Mouse (Mus musculus) heart, embryonic 16.5 days (tissue): Measurements from ENCODE around the gene Muc5b. TPM values are rescaled to one million over a fixed set of nuclear protein-coding genes. Genes with fewer than 3 reads are reported as not detected.
A peak's percentile ranks its signal among the peaks of the same experiment; 100 is the strongest.

Experiments used
- ATAC-seq: fragments of 200-750 bp; cut with Nextera tagmentation; replicated peaks from 2 replicates; pipeline ENCODE4 v1.8.0; 2017; ENCODE audit warnings: moderate number of reproducible peaks; ENCODE audit not compliant: insufficient read depth, low FRiP score; ENCODE audit errors: extremely low read depth
- H3K27ac ChIP-seq: fragments of 300-500 bp; sonication (generic); 2 replicates; pipeline ENCODE4 v1.5.1; 2014; ENCODE audit warnings: mild to moderate bottlenecking, low read length, control low read depth, moderate library complexity
- H3K27me3 ChIP-seq: fragments of 300-500 bp; sonication (generic); 2 replicates; pipeline ENCODE4 v1.6.1; 2014; ENCODE audit warnings: low read length, mixed read lengths; ENCODE audit not compliant: control insufficient read depth, insufficient read depth
- H3K36me3 ChIP-seq: fragments of 300-500 bp; sonication (generic); 2 replicates; pipeline ENCODE4 v1.6.1; 2014; ENCODE audit not compliant: control insufficient read depth, insufficient read depth
- H3K4me1 ChIP-seq: fragments of 300-500 bp; sonication (generic); 2 replicates; pipeline ENCODE4 v1.6.1; 2014; ENCODE audit warnings: low read length, mixed read lengths; ENCODE audit not compliant: control insufficient read depth, insufficient read depth
- H3K4me2 ChIP-seq: fragments of 300-500 bp; sonication (generic); 2 replicates; pipeline ENCODE4 v1.6.1; 2014; ENCODE audit warnings: low read depth, mild to moderate bottlenecking, control low read depth, low read length
- H3K4me3 ChIP-seq: fragments of 300-500 bp; sonication (generic); 2 replicates; pipeline ENCODE4 v1.5.1; 2014; ENCODE audit warnings: mild to moderate bottlenecking, control low read depth, low read length
- H3K9ac ChIP-seq: fragments of 300-500 bp; sonication (generic); 2 replicates; pipeline ENCODE4 v1.6.1; 2014; ENCODE audit warnings: low read length, control low read depth
- H3K9me3 ChIP-seq: fragments of 300-500 bp; sonication (generic); replicated peaks from 2 replicates; pipeline ENCODE4 v1.6.1; 2016; ENCODE audit warnings: low read length; ENCODE audit not compliant: control insufficient read depth
- WGBS: fragments of 180-500 bp; shearing (Covaris S2); extraction: QIAGEN DNeasy Blood & Tissue Kit; methylation state at CpG from one replicate; pipeline ENCODE4 v1.1.7; 2014; 5-methylcytosine and 5-hydroxymethylcytosine counted together
- polyA plus RNA-seq: library from polyadenylated mRNA; unstranded; fragments of >200 nt; fragmentation: Nextera tagmentation; extraction: Ambion mirVana; gene quantifications from 2 replicates; pipeline ENCODE4 v1.2.1, GENCODE M21; 2015

The Muc5b gene
- polyA plus RNA-seq, 1 experiment from 2014 or later = 0.43 TPM

- no peaks in the 10 kb centered on the region for H3K9me3 ChIP-seq
- 75% methylated on average over 5 of the region's 5 CpGs for WGBS
- H3K27ac ChIP-seq = no peak overlapping the region
- no peak for ATAC-seq
- peaks cover 14% of the 10 kb centered on the region; the same call in 1 of the 2 replicates for H3K36me3 ChIP-seq
- no peak overlapping the region for H3K4me2 ChIP-seq
- H3K27me3 ChIP-seq = no peaks in the 10 kb centered on the region
- no peak overlapping the region for H3K9ac ChIP-seq
- H3K4me1 ChIP-seq = no peaks in the 10 kb centered on the region
- no peak overlapping the region for H3K4me3 ChIP-seq
Observed at GRCm38 (mm10) chr7:141870553-141870952, 31.7 kb downstream of the Muc5b start.

DNA sequence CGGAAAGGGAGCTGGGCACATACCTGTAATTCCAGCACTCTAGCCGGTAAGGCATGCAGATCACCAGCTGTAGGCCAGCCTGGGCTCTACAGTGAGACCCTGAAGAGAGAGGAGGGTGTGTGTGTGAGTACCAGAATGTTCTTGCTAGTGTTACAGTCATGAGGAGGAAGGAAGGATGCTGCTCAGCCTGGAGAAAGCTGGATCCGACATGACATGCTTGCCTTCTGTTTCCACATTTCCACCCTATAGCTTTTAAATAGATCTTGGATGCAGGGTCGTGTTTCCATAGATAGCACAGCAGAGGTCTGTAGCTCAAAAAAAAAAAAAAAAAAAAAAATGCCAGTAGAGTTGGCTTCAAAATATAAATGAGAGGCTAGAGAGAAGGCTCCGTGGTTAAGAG is 36.0 kb downstream of the Muc5b start:
- H3K4me2 ChIP-seq = no peak overlapping the region
- ATAC-seq = no peak
- H3K36me3 ChIP-seq = peaks cover 22% of the 10 kb centered on the region
- H3K27ac ChIP-seq = no peak overlapping the region
- no peaks in the 10 kb centered on the region for H3K27me3 ChIP-seq
- 71% methylated on average over 5 of the region's 5 CpGs for WGBS
- H3K9me3 ChIP-seq = no peaks in the 10 kb centered on the region
- H3K4me1 ChIP-seq = no peaks in the 10 kb centered on the region
- no peak overlapping the region for H3K9ac ChIP-seq
- H3K4me3 ChIP-seq = no peak overlapping the region

- no peak for ATAC-seq
- H3K4me2 ChIP-seq = no peak overlapping the region
- H3K4me3 ChIP-seq = no peak overlapping the region
- H3K9me3 ChIP-seq = no peaks in the 10 kb centered on the region
- no peak overlapping the region for H3K27ac ChIP-seq
- no peak overlapping the region for H3K9ac ChIP-seq
- H3K36me3 ChIP-seq = peaks cover 33% of the 10 kb centered on the region
- H3K27me3 ChIP-seq = no peaks in the 10 kb centered on the region
- WGBS = 90% methylated on average over 2 of the region's 2 CpGs
- peaks cover 4% of the 10 kb centered on the region; the same call in 1 of the 2 replicates for H3K4me1 ChIP-seq
Observed at GRCm38 (mm10) chr7:141878813-141879212, 39.9 kb downstream of the Muc5b start.

DNA sequence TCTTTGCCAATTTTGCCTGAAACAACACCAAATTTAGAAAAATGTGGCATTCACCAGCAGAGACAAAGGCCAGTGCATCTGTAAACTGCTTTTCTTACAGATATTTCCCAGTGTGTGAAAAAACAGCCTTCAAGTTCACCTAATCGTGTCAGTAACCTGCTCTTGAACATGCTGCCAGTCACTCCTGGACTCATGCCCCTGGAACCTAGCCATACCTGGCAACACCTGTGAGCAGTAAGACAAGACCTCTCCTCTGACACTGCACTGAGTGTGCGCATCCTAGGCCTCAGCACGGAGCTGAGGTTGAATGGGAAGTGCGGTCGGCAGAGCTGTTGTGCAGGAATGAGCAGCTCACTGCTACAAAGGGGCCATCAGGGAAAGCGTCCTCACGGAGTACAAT is 53.3 kb downstream of the Muc5b start:
- H3K4me1 ChIP-seq = peaks cover 17% of the 10 kb centered on the region
- no peak overlapping the region for H3K9ac ChIP-seq
- WGBS = 95% methylated on average over 7 of the region's 7 CpGs
- no peak for ATAC-seq
- H3K4me3 ChIP-seq = no peak overlapping the region
- H3K27me3 ChIP-seq = no peaks in the 10 kb centered on the region
- H3K27ac ChIP-seq = no peak overlapping the region
- H3K4me2 ChIP-seq = no peak overlapping the region
- H3K36me3 ChIP-seq = peaks cover 47% of the 10 kb centered on the region
- H3K9me3 ChIP-seq = no peaks in the 10 kb centered on the region

DNA sequence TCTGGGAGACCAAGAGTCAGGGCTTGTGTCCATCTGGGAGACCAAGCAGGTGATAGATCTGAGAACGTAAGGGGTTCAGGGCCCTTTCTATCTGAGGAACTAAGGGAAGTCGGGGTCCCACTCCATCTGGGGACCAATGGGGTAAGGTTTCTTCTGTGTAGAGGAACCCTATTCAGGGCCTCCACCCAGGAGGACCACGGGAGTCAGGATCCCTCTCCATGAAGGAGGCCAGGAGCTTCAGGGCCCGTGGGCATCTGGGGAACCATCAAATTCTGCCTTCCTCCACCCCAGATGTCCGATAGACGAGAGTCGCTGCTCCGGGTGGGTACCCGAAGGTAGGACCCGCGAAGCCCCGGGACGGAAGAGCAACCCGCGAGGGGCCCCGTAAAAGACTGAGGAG is 63.0 kb downstream of the Muc5b start:
- peaks cover 2% of the 10 kb centered on the region; the same call in 1 of the 2 replicates for H3K9me3 ChIP-seq
- peak overlapping the region; percentile 72 for H3K27ac ChIP-seq
- peak overlapping the region; percentile 96 for H3K4me3 ChIP-seq
- 0% methylated on average over 16 of the region's 16 CpGs for WGBS
- peaks cover 19% of the 10 kb centered on the region for H3K27me3 ChIP-seq
- H3K4me2 ChIP-seq = peak overlapping the region; percentile 88
- peaks cover 22% of the 10 kb centered on the region for H3K4me1 ChIP-seq
- ATAC-seq = peak; percentile 33; the same call in 1 of the 2 replicates
- peak overlapping the region; percentile 96 for H3K9ac ChIP-seq
- H3K36me3 ChIP-seq = peaks cover 4% of the 10 kb centered on the region; the same call in 1 of the 2 replicates

- ATAC-seq = peak; percentile 99
- Histone ChIP-seq H3K4me2 (peak overlapping the region; percentile 88), H3K27ac (peak overlapping the region; percentile 72), H3K4me1 (peaks cover 18% of the 10 kb centered on the region), H3K9ac (peak overlapping the region; percentile 96), H3K9me3 (peaks cover 2% of the 10 kb centered on the region; the same call in 1 of the 2 replicates), H3K4me3 (peak overlapping the region; percentile 96), H3K36me3 (peaks cover 4% of the 10 kb centered on the region; the same call in 1 of the 2 replicates), H3K27me3 (peaks cover 19% of the 10 kb centered on the region)
- WGBS = under 1% methylated on average over 44 of the region's 44 CpGs
Observed at GRCm38 (mm10) chr7:141902269-141902729, 63.4 kb downstream of the Muc5b start.

DNA sequence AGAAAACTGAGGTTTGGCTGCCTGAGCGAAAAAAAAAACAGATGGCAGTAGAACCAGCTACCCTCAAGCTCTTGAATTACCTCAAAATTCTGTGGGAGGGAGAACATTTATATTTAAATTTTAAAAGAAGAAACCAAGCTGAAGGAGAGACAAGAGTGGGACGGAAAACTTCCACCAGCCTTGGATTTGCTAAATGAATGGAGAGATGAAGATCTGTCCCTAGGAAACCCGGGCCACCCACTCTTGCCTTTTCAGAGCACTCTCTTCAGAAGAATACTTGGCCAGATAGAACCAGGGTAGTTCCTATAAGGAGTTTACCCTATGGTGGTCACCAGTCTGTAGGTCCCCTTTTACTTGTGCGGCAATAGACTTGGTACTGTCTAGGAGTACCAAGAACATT is 63.9 kb downstream of the Muc5b start:
- Histone ChIP-seq H3K4me2 (peak overlapping the region; percentile 88), H3K27me3 (peaks cover 19% of the 10 kb centered on the region), H3K4me3 (peak overlapping the region; percentile 96), H3K9ac (peak overlapping the region; percentile 57), H3K36me3 (peaks cover 4% of the 10 kb centered on the region; the same call in 1 of the 2 replicates), H3K4me1 (peaks cover 18% of the 10 kb centered on the region), H3K9me3 (peaks cover 2% of the 10 kb centered on the region; the same call in 1 of the 2 replicates), H3K27ac (peak overlapping the region; percentile 17; the same call in 1 of the 2 replicates)
- no peak for ATAC-seq
- 63% methylated on average over 4 of the region's 4 CpGs for WGBS

DNA sequence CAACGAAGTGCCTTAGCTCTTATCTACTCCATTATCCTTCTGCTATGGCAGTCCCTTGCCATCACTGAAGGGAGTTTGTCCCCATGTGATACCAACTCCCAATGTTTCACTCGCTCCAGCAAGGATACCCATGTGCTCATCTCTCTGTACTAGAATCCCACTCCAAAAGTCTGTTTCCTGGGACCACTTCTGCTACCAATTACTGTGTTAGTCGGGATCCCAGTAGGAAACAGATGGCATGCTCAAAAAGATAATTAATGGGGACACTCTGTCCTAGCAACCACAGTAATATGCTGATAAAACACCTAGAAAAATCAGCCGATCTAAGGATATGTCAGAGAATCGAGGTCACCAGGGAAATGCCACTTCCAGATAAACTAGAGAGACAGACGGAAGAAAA is 69.7 kb downstream of the Muc5b start:
- Histone ChIP-seq H3K9ac (no peak overlapping the region), H3K4me2 (no peak overlapping the region), H3K36me3 (no peaks in the 10 kb centered on the region), H3K9me3 (no peaks in the 10 kb centered on the region; the same call in 1 of the 2 replicates), H3K27ac (no peak overlapping the region), H3K27me3 (peaks cover 37% of the 10 kb centered on the region), H3K4me1 (no peaks in the 10 kb centered on the region), H3K4me3 (no peak overlapping the region)
- WGBS = 69% methylated on average over 6 of the region's 6 CpGs
- no peak for ATAC-seq

DNA sequence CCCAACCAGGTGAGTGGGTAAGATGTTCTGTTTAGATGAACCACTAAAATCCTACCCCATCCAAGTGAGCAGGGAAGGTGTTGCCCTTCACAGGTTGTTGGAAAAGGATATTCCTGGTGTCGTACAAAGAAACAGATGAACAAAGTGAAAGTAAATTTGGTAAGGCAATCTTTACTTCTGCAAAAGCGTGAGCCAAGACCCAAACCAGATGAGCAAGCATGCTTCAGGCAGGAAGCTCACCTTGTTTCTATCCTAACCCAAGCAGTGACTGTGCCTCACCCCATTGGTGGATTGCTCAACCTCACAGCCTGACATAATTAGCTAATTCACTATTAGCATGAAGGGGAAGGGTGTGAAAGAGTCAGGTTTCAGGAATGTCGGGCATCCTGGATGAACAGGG is 72.4 kb downstream of the Muc5b start:
- no peak for ATAC-seq
- H3K4me3 ChIP-seq = no peak overlapping the region
- no peak overlapping the region for H3K27ac ChIP-seq

More for the DNA sequence above, 72.4 kb downstream of the Muc5b start:
- no peaks in the 10 kb centered on the region for H3K9me3 ChIP-seq
- peaks cover 24% of the 10 kb centered on the region for H3K27me3 ChIP-seq
- no peaks in the 10 kb centered on the region for H3K4me1 ChIP-seq
- no peak overlapping the region for H3K4me2 ChIP-seq
- H3K9ac ChIP-seq = no peak overlapping the region
- H3K36me3 ChIP-seq = no peaks in the 10 kb centered on the region
- 59% methylated on average over 3 of the region's 3 CpGs for WGBS
